Mouse (Mus musculus): ENCODE measurements at regions not wholly inside any gene's neighbourhood (a gene's known extent, or its start where the extent isn't known, plus 50 kb on each side); places are given as distances from the start of the nearest gene placed in this dataset.
"Not testable (repeated sequence)": the region's sequence is repeated elsewhere in the genome, so short reads cannot be mapped to it uniquely, and the experiment has no call there.

DNA sequence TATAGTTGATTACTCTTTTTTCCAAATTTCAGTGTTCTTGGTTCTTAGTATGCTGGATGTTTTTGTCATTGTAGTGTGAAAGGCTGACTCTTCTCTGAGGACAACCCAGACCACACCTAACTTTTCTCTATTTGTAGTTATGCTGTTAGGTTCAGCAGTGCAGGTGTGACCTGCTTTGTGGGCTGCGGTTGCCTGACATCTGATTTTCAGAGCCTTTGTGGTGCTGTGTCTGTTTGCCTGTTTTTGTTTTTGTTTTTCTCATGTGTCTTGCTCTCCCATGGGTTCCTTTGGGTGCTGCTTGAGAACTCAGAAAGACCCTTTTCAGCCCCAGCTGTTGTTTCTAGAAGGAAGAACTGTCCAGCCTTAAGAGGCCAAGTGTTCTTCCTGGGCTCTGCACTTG is 52.0 kb upstream of the Trpm1 start:
- DNase-seq, result peak; percentile 66

DNA sequence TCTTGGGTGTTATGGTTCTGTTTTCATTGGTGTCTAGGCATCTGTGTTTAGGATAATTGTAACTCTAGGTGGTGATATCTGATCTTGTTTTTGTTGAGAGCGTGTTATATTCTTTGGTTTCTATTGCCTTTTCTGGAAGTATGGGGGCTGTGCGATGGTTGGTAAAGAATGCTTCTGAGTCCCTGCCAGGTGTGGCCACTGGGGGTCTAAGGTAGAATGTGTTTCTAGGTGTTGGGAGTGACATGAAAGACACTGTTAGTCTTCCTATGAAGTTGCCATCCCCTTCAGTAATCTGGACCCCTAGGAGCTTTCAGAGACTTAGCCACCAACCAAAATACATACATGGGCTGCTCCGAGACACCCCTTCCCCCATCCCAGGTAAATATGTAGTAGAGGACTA is 54.0 kb upstream of the Trpm1 start:
- peak; percentile 52 for DNase-seq

DNA sequence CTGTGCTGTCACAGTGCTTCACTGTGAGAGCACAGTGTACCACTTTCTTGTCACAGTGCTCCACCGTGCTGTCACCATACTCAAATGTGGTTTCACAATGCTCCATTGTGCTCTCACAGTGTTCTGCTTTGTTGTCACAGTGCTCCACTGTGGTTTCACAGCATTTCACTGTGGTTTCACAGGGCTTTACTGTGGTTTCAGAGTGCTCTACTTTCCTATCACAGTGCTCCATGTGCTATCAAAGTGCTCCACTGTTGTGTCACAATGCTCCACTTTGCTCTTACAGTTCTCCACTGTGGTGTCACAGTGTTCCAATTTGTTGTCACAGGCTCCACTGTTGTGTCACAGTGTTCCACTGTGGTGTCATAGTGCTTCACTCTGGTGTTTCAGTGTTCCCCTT is 63.6 kb upstream of the Trpm1 start:
- no peak for DNase-seq

DNA sequence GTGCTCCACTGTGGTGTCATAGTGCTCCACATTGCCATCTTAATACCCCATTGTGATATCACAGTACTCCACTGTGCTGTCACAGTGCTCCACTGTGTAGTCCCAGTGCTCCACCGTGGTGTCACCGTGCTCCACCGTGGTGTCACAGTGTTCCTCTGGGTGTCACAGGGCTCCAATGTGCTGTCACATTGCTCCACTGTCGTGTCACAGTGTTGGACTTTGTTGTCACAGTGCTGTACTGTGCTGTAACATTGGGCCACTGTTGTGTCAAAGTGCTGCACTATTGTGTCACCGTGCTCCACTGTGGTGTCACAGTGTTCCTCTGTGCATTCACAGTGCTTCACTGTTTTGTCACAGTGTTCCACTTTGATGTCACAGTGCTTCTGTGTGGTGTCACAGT is 64.6 kb upstream of the Trpm1 start:
- DNase-seq, result peak; percentile 8

DNA sequence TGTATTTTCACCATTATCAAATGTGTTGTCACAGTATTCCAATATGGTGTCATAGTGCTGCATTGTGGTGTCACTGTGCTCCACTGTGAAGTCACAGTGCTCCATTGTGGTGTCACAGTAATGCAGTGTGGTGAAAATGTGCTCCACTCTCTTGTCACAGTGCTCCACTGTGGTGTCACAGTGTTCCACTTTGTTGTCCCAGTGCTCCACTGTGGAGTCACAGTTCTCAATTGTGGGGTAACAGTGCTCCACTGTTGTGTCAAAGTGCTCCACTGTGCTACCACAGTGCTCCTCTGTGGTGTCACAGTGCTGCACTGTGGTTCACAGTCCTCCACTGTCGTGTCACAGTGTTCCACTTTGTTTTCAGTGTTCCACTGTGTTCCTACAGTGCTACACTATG is 69.7 kb upstream of the Trpm1 start:
- DNase-seq, result not testable (repeated sequence)

DNA sequence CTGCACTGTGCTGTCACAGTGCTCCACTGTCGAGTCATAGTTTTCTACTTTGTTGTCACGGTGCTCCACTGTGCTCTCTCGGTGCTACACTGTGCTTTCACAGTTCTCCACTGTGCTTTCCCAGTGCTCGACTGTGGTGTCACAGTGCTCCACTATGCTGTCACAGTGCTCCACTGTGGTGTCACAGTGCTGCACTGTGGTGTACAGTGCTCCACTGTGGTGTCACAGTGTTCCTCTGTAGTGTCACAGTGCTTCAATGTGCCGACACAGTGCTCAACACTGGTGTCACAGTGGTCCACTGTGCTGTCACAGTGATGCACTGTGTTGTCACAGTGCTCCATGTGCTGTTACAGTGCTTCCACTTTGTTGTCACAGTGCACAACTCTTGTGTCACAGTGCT is 71.0 kb upstream of the Trpm1 start:
- DNase-seq, result peak; percentile 5

DNA sequence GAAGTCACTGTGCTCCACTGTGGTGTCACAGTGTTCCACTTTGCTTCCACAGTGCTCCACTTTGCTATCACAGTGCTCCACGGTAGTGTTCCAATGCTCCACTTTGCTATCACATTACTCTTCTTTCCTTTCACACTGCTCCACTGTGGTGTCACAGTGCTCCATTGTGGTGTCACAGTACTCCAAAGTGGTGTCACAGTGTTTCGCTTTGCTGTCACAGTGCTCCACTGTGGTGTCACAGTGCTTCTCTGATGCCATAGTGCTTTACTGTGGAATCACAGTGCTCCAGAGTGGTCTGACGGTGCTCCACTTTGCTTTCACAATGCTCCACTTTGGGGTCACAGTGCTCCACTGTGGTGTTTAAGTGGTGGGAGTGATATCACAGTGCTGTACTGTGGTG is 71.4 kb upstream of the Trpm1 start:
- DNase-seq, result no peak

DNA sequence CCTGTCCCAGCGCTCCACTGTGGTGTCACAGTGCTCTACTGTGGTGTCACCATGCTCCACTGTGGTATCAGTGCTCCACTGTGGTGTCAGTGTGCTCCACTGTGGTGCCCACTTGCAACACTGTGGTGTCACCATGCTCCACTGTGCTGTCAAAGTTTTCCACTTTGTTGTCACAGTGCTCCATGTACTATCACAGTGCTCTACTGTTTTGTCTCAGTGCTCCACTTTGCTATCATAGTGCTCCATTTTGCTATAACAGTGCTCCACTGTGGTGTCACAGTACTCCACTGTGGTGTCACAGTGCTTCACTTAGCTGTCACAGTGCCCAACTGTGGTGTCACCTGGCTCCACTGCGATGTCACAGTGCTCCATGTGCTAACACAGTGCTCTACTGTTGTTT is 72.0 kb upstream of the Trpm1 start:
- peak; percentile 3 for DNase-seq

DNA sequence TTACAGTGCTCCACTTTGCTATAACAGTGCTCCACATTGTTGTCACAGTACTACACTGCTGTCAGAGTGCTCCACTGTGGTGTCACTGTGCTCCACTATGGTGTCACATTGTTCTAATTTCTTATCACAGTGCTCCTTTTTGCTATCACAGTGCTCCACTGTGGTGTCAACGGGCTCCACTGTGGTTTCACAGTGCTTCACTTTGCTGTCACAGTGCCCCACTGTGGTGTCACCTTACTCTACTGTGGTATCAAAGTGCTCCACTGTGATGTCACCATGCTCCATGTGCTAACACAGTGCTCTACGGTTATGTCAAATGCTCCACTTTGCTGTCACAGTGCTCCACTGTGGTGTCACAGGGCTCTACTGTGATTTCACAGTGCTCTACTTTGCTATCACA is 72.6 kb upstream of the Trpm1 start:
- peak; percentile 6 for DNase-seq

DNA sequence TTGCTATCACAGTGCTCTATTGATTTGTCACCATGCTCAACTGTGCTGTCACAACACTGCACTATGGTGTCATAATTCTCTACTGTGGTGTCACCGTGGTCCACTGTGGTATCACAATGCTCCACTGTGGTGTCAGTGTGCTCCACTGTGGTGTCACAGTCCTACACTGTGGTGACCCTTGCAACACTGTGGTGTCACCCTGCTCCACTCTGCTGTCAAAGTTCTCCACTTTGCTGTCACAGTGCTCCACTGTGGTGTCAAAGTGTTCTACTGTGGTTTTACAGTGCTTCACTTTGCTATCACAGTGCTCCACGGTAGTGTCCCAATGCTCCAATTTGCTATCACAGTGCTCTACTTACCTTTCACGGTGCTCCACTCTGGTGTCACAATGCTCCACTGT is 74.3 kb upstream of the Trpm1 start:
- DNase-seq, result no peak

DNA sequence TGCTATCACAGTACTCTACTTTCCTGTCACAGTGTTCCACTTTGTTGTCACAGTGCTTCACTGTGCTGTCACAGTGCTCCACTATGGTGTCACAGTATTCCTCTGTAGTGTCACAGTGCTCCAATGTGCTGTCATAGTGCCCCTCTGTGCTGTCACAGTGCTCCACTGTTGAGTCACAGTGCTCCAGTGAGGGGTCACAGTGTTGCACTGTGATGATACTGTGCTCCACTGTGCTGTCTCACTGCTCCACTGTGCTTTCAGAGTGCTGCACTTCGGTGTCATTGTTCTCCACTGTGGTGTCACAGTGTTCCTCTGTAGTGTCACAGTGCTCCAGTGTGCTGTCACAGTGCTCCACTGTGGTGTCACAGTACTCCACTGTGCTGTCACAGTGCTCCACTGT is 75.0 kb upstream of the Trpm1 start:
- DNase-seq, result no peak

DNA sequence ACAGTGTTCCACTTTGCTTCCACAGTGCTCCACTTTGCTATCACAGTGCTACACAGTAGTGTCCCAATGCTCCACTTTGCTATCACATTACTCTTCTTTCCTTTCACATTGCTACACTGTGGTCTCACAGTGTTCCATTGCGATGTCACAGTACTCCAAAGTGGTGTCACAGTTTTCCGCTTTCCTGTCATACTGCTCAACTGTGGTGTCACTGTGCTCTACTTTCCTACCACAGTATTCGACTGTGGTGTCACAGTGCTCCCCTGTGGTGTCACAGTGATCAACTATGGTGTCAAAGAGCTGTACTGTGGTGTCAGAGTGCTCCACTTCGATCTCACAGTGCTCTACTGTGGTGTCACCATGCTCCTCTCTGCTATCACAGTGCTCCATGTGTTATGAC is 76.1 kb upstream of the Trpm1 start:
- peak; percentile 24 for DNase-seq

DNA sequence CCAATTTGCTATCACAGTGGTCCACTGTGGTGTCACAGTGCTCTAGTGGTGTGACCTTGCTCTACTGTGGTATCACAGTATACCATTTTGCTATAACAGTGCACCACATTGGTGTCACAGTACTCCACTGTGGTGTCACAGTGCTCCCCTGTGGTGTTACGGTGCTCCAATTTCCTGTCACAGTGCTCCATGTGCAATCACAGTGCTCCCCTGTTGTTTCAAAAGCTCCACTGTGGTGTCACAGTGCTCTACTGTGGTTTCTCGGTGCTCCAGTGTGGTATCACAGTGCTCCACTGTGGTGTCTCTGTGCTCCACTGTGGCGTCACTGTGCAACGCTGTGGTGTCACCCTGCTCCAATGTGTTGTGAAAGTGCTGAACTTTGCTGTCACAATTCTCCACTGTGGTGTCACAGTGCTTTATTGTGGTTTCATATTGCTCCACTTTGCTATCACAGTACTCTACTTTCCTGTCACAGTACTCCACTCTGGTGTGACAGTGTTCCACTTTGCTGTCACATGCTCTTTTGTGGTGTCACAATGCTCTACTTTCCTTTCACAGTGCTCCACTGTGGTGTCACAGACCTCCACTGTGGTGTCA is 76.8 kb upstream of the Trpm1 start:
- peak; percentile 10 for DNase-seq

DNA sequence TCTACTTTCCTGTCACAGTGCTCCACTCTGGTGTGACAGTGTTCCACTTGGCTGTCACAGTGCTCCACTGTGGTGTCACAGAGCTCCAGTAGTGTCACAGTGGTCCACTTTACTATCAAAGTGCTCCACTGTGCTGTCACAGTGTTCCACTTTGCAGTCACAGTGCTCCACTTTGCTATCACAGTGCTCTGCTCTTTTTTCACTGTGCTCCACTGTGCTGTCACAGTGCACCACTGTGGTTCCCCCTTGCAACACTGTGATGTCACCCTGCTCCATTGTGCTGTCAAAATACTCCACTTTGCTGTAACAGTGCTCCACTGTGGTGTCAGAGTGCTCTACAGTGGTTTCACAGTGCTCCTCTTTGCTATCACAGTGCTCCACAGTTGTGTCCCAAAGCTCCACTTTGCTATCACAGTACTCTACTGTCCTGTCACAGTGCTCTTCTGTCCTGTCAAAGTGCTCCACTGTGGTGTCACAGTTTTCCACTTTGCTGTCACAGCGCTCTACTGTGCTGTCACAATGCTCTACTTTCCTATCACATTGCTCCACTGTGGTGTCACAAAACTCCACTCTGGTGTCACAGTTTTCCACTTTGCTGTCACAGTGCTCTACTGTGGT is 77.8 kb upstream of the Trpm1 start:
- peak; percentile 3 for DNase-seq

DNA sequence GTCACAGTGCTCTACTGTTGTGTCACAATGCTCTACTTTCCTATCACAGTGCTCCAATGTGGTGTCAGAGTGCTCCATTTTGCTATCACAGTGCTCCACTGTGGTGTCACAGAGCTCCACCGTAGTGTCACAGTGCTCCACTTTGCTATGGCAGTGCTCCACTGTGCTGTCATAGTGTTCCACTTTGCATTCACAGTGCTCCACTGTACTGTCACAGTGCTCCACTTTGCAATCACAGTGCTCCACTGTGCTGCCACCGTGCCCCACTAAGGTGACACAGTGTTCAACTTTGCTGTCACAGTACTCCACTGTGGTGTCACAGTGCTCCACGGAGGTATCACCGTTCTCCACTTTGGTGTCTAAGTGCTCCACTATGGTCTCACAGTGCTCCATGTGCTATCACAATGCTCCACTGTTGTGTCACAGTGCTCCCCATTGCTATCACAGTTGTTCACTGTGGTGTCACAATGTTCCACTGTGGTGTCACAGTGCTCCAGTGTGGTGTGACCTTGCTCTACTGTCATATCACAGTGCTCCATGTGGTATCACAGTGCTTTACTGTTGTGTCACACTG is 78.9 kb upstream of the Trpm1 start:
- peak; percentile 6 for DNase-seq

DNA sequence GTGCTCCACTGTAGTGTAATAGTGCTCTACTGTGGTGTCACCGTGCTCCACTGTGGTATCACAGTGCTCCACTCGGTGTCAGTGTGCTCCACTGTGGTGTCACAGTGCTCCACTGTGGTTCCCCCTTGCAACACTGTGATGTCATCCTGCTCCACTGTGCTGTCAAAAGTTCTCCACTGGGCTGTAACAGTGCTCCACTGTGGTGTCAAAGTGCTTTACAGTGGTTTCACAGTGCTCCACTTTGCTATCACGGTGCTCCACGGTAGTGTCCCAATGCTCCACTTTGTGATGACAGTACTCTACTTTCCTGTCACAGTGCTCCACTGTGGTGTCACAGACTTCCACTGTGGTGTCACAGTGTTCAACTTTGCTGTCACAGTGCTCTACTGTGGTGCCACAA is 79.4 kb upstream of the Trpm1 start:
- peak; percentile 4 for DNase-seq

DNA sequence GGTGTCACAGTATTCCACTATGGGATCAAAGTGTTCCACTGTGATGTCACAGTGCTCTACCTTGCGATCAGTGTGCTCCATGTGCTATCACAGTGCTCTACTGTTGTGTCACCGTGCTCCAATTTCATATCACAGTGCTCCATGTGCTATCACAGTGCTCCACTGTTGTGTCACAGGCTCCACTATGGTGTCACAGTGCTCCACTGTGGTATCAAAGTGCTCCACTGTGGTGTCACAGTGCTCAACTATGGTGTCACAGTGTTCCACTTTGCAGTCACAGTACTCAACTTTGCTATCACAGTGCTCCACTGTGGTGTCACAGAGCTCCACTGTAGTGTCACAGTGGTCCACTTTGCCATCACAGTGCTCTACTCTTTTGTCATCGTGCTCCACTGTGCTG is 79.9 kb upstream of the Trpm1 start:
- peak; percentile 3 for DNase-seq

DNA sequence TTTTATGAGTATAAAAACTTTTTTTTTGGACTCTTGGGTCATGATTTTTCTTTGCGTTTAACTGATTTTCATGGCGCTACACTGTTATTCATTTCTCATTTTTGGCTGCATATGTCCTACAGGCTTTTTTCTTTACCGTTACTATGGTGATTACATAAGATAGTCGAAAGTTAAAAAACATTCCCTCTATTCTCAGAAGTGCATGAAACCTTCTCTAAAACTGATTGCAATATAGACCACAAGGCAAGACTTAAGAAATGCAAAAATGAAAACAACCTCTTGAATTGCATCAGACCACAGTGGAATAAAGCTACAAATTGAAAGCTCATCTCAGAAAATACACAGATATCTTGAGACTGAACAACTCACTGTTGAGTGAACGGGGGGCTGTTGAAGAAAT is 82.7 kb upstream of the Trpm1 start:
- DNase-seq, result no peak

DNA sequence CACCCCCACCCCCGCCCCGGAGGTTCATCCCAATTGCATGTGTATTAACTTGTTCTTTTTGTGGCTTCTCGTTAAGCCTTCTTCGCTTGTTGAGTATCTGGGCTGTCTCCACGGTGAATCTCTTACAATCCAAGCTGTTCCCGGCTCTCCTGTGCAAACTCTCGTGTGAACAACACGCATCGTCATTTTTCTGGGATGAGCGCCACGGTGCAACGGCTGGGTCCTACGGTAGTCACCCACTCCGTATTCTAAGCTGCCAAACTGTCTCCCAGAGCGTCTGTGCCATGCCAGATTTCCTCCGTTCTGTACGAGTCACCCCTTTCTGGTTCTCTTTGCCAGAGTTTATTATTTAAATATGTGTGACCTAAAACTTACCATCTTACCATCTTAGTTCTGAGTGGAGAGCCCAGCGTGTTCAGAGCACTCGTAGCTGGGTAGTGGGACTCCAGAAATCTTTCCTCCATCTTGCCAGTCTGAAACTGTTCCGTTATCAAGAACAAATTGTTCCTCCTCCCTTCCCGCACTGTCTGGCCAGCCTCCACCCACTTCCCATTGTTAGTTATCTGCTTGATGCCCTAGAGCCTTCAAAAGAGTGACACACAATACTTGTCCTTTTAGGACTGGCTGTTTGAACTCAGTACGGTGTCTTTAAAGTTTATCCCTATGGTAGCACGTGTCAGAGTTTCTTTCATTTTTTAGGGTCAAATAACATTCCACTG is 87.9 kb upstream of the Trpm1 start:
- DNase-seq, result no peak

DNA sequence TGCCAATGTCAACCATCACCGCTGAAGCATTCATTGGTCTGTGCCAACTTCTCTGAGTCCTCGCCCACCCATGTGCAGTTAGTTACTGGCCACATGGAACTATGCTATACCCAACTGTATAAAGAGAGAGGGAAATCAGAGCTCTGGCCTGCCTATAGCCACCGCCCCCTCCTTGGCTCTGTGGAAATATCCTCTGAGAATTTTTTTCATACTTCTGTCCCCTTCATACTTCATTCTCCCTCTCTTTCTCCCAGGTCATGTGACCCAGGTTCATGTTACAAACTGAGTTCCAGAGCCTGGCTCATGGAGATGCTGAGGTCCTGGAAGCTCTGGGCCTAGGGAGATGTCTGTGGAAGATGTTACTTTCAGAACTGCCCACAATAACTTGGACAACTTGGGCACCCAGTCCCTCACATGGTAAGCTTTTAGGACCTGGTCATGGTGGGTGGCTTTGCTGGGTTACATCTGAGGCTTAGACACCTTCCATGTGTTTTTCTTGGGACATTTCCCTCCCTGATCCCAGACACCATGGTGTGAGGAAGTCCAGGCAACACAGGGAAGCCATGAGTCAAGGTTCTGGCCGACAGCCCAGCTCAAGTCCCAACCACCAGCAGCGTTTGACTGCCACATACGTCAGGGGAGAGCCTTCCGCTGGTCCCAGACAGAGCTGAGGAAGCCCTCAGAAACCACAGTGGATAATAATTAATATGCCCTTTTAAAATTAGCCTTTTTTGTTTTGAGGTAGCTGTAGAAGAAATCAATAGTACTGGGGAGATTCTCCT is 89.0 kb upstream of the Trpm1 start:
- no peak for DNase-seq

DNA sequence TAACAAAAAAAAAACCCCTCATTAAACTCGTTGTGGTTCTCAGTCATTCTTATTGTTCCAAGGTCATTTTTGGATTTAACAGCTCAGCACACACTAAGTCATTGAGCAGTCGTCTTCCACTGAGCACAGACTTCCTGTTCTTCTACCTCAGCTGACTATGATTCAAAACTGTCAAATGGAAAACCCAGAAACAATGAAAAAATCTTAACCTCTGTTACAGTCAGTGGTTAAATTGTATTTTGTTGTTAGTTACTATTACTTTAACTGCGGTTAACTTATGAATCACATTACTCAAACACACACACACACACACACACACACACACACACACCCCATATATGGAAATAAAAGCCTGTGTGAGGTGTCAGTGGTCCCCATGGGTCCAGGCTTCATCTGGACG is 92.5 kb upstream of the Trpm1 start:
- DNase-seq, result no peak

DNA sequence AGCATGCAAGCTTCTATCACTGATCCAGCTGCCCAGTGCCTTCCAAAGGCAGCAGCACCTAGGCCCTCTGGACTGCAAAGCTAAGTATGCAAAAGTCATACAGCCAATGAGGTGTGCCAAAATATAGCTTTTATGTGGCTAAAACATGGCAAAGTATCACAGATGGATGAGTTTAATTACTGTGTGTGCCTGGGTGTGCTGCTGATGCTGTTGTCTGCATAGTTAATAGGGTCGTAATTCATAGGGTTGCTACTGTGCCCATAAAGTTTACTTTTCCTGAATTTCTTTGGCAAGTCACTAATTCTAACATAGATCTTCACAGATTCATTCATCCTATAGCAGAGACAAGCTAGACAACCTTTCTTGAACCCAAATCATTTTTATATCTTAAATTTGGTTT is 93.1 kb upstream of the Trpm1 start:
- DNase-seq, result no peak

DNA sequence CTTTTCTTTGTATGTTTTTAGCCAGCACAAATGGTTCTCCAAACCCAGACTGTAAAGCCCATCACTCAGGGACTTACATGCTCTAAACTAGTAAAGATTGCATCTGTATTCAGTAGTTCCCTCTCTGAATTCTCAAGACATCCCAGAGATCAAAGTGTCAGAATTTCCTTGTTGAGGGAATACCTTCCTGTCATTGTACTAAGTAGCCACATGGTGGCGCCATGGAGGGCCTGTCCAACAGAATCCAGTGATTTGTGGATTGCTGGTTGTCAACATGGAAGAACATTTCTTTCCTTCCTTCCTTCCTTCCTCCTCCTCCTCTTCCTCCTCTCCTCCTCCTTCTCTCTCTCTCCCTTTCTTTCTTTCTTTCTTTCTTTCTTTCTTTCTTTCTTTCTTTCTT is 93.6 kb upstream of the Trpm1 start:
- DNase-seq, result peak; percentile 74
